Mouse (Mus musculus) spleen, embryonic (tissue): ENCODE measurements around the gene Eif5b.
"Not testable (repeated sequence)": the region's sequence is repeated elsewhere in the genome, so short reads cannot be mapped to it uniquely, and the experiment has no call there.

ENCODE experiments used
- CTCF ChIA-PET: fragments of 350-600 bp; sonication (Branson Sonifier 250); formaldehyde crosslinking; loops from one replicate; lab custom pipeline; 2022; lab: Charles Lee

Eif5b gene

GRCm38 (mm10) chr1:38003046-38003445 lies 5.2 kb downstream of the Eif5b start:
- CTCF ChIA-PET = no interaction called here

DNA sequence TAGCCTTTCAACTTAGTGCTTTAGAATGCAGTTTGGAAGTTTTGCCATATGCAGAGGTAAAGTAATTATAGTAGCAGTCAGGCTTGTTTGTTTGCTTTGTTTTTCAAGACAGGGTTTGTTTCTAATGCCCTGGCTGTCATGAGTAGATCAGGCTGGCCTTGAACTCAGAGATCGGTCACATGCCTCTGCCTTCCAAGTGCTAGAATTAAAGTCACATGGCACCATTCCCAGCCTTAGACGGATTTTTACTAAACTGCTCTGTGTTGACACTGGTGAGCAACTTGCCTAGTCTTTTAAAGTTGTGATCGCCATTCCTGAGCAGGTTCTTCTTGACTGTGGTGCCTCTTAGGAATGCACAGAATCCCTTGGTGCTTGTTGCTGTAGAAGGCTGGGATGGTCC lies 8.9 kb downstream of the Eif5b start:
- CTCF ChIA-PET = no interaction called here

GRCm38 (mm10) chr1:38011647-38012046 lies 13.8 kb downstream of the Eif5b start:
- CTCF ChIA-PET = no interaction called here

- CTCF ChIA-PET = no interaction called here
Measured at GRCm38 (mm10) chr1:38012104-38012503, 14.3 kb downstream of the Eif5b start.

DNA sequence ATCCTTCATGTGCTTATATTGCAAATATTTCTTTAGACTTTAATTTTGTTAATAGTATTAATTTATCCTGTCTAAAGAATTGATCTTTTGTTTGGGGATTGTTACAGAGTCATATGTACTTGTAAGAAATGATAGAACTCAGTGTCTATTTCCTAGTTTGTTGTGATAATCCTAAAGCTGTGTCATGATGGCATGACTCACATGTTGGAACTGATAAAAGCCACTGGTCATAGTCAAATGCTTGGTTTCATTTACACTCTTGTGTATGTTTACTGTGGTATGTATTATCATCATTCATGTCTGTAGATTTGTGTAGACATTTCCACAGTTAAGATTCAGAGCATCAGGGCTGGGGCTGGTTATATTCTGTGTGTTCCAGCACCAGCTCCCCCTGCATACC lies 14.7 kb downstream of the Eif5b start:
- CTCF ChIA-PET = no interaction called here

GRCm38 (mm10) chr1:38014551-38015203 lies 16.9 kb downstream of the Eif5b start:
- CTCF ChIA-PET = no interaction called here

DNA sequence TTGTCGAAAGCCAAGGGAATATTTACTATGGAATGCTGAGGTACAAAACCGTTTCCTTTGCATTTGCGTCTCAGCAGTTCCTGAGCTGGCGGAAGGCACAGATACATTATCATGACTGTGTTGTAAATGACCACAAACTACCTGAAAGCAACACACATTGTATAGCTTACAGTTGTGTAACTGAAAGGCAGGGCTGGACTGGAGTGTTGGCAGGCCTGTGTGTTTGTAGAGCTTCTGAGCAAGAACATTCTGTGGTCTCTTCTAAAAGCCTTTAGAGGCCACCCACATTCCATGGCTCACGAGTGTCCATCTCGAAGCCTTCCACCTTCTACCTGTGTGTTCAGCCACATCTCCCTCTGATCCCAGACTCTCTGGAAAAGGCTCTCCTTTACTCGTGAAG lies 29.5 kb downstream of the Eif5b start:
- CTCF ChIA-PET = no interaction called here

- CTCF ChIA-PET = no interaction called here
Measured at GRCm38 (mm10) chr1:38031391-38031790, 33.6 kb downstream of the Eif5b start.

GRCm38 (mm10) chr1:38035521-38035920 lies 37.7 kb downstream of the Eif5b start:
- CTCF ChIA-PET = no interaction called here

DNA sequence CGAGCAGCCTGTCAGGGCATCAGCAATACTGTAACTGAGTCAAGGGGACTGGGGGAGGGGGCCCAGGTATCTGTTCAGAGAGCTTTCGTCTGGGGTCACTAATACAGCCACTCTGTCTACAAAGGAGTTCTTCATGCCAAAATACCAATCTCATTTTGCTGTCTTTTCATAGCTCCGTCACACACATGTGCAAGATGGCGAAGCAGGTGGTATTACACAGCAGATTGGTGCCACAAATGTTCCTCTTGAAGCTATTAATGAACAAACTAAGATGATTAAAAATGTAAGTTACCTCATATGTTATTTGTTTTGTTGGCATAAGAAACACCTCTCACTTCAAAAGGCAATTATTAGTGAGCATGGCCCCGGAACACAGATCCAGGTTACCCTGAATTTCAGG lies 39.6 kb downstream of the Eif5b start:
- CTCF ChIA-PET = no interaction called here

- CTCF ChIA-PET = no interaction called here
Measured at GRCm38 (mm10) chr1:38038898-38039297, 41.1 kb downstream of the Eif5b start.

GRCm38 (mm10) chr1:38048121-38048520 lies 50.3 kb downstream of the Eif5b start:
- CTCF ChIA-PET = no interaction called here

- CTCF ChIA-PET = no interaction called here
Measured at GRCm38 (mm10) chr1:38049562-38049961, 51.8 kb downstream of the Eif5b start.

GRCm38 (mm10) chr1:38055176-38055575 lies 57.4 kb downstream of the Eif5b start:
- CTCF ChIA-PET = no interaction called here

- CTCF ChIA-PET = no interaction called here
Measured at GRCm38 (mm10) chr1:38058417-38058816, 60.6 kb downstream of the Eif5b start.

GRCm38 (mm10) chr1:38062156-38062555 lies 64.3 kb downstream of the Eif5b start:
- CTCF ChIA-PET = not testable (repeated sequence)

GRCm38 (mm10) chr1:38067276-38067675 lies 69.5 kb downstream of the Eif5b start:
- CTCF ChIA-PET = no interaction called here

DNA sequence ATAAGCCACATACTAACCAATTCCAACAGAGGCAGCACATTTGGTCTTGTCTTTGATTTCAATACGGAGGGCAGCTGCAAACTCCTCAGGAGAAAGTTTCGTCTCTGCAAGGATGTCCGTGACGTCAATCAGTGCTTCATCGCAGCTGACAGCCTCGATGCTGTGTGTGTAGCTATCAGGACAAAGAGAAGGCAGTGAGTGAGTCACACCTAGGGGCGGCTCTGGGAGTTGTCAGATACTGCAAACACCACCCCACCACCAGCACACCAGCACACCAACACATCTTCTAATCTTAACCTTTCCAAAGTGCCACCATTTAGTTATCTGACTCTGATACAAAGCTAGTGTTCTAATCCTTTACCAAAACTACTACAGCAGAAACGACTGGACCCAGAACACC lies 73.5 kb downstream of the Eif5b start:
- CTCF ChIA-PET = interaction anchor here (0.6 kb wide), 1 partner anchor 52 kb away, joined by 4 read pairs; no protein-coding TSS in a partner anchor

DNA sequence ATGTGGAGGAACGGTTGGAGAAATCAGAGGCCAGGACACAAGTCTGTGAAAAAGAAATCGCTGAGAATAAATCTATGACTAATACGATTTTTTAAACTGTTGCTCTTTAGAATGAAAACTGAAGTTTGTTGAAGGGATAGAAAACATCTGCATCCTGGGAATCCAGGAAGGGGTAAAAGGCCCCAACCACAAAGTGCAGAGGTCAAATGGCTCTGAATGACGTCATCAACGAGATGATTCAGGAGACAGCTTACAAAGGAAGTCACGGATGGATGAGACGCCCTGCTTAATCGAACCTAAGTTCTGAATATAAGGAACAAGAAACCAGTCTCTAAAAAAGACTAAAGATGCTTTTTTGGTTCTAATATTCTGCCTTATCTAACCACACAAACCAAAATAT lies 83.5 kb downstream of the Eif5b start:
- CTCF ChIA-PET = no interaction called here

DNA sequence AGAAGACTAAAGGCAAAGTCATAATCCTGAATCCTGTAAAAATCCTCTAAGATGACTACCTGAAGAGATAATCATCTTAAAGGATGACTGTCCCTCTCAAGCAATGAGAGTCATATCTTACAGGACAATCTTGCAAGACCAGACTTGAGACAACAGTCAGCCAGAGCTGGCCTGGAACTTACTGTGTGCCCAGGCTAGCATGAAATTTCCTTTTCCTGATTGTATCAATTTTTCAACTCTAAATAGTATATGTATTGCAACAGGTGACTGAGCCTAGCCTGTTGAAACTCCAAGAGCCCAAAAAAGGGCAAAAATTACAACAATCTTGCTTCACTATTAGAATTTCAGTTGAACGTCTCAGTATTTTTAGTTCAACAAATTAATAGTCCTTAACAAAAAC lies 105.4 kb downstream of the Eif5b start:
- CTCF ChIA-PET = no interaction called here

DNA sequence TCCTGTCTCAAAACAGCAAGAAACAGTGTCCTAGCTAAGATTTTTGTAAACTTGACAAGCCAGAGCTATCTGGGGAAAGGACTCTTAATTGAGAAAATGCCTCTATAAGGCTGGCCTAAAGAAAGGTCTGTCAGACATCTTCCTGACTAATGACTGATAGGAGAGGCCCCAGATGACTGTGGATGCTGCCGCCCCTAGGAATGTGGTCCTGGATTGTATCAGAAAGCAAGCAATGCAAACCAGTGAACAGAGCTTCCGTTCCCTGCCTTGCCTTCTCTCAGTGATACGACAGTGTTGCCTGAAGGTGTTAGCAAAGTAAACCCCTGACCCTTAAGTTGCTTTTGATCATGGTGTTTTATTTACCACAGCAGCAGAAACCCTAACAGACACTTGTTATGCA lies 106.0 kb downstream of the Eif5b start:
- CTCF ChIA-PET = no interaction called here
